Mouse (Mus musculus) limb, embryonic 12.5 days (tissue): ENCODE data around the gene Zcchc7. TPM values are rescaled to one million over a fixed set of nuclear protein-coding genes. Genes with fewer than 3 reads are reported as not detected.
A peak's percentile ranks its signal among the peaks of the same experiment; 100 is the strongest.

Source experiments
- ATAC-seq: fragments of 200-750 bp; cut with Nextera tagmentation; 2 replicates; pipeline ENCODE4 v1.8.0; 2017; ENCODE audit warnings: low read depth, moderate TSS enrichment; ENCODE audit not compliant: insufficient number of reproducible peaks, insufficient read depth, low FRiP score, low TSS enrichment
- H3K27ac ChIP-seq: fragments of 300-500 bp; sonication (generic); 2 replicates; pipeline ENCODE4 v1.5.1; 2016; ENCODE audit warnings: mild to moderate bottlenecking, moderate library complexity
- H3K27me3 ChIP-seq: fragments of 300-500 bp; sonication (generic); 2 replicates; pipeline ENCODE4 v1.6.1; 2016; ENCODE audit warnings: mild to moderate bottlenecking, moderate library complexity
- H3K36me3 ChIP-seq: fragments of 300-500 bp; sonication (generic); 2 replicates; pipeline ENCODE4 v1.6.1; 2016; ENCODE audit warnings: mild to moderate bottlenecking, moderate library complexity
- H3K4me1 ChIP-seq: fragments of 300-500 bp; sonication (generic); replicated peaks from 2 replicates; pipeline ENCODE4 v1.6.1; 2016
- H3K4me2 ChIP-seq: fragments of 300-500 bp; sonication (generic); 2 replicates; pipeline ENCODE4 v1.6.1; 2016; ENCODE audit warnings: mild to moderate bottlenecking, moderate library complexity
- H3K4me3 ChIP-seq: fragments of 300-500 bp; sonication (generic); replicated peaks from 2 replicates; pipeline ENCODE4 v1.5.1; 2016; ENCODE audit warnings: mild to moderate bottlenecking
- H3K9ac ChIP-seq: fragments of 300-500 bp; sonication (generic); replicated peaks from 2 replicates; pipeline ENCODE4 v1.6.1; 2016; ENCODE audit warnings: mild to moderate bottlenecking, moderate library complexity
- H3K9me3 ChIP-seq: fragments of 300-500 bp; sonication (generic); 2 replicates; pipeline ENCODE4 v1.6.1; 2016; ENCODE audit warnings: mild to moderate bottlenecking, moderate library complexity
- WGBS: fragments of 180-500 bp; shearing (Covaris S2); methylation state at CpG from one replicate; pipeline ENCODE4 v1.1.7; 2016; 5-methylcytosine and 5-hydroxymethylcytosine counted together
- polyA plus RNA-seq: library from polyadenylated mRNA; unstranded; fragments of >200 nt; fragmentation: Nextera tagmentation; extraction: Ambion mirVana; gene quantifications from 2 replicates; pipeline ENCODE4 v1.2.1, GENCODE M21; 2016

The Zcchc7 gene
- 29.0 TPM in 2 replicates for polyA plus RNA-seq

DNA sequence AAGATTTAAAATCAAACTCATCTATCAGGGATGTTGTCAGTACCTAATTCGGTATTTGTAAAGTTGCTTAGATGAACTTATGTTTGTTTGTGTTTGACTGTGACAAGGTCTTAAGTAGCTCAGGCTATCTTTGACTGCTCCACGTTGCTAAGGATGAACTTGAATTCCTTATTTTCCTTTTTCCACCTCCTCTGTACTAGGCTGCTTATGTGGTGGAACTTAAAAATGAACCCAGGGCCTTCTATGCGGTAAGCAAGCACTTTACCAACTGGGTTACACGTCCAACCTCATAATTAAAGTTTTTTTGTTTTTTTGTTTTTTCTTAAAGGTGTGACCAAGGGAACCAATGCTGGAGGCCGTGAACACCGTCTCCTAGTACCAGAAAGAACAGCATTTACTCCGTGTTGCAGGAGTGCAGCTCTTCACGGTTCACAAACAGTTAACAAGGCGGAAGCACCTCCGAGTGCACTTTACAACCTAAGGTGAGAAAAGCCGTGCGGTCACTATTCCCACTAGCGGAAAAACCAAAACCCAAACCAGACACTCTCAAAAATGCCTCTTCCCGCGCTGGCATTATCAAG, at the start of gene Zcchc7:
TSS of gene Zcchc7 (plus strand) at position 325 of the 581 bp plus-strand sequence.
- peak; percentile 46 for ATAC-seq
- Histone ChIP-seq H3K9me3 (no peaks in the 10 kb centered on the region), H3K27ac (peak within 1 kb of the TSS; percentile 85), H3K36me3 (no peaks in the 10 kb centered on the region), H3K9ac (peak within 1 kb of the TSS; percentile 84), H3K27me3 (0 out of 2 replicates have a peak, but pooled peaks cover 3% of the 10 kb centered on the region), H3K4me3 (peak within 1 kb of the TSS; percentile 96), H3K4me1 (peaks cover 5% of the 10 kb centered on the region), H3K4me2 (peak within 1 kb of the TSS; percentile 85)
- 5% methylated on average over 15 of the region's 15 CpGs for WGBS

DNA sequence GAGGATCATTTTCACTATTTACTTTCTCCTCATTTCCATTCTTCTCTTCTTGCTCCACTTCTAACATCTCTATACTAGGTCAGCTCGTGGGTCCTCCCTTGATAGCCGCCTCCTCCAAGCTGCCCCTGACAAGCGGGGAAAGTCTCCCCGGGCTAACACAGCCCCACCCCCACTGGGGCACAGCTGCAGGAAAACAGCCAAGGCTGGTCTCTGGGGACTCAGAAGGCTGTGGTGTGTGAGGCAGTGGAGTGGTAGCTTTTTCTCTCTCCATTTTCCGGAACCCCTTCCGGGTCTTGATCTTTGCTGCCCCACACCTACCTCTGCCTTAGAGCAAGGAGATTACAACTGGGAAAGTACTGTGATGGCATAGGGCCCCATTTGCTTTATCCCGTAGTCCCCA, 49.7 kb upstream of the Zcchc7 start:
- WGBS: 4% methylated on average over 7 of the region's 7 CpGs
- no peak overlapping the region for H3K4me3 ChIP-seq
- H3K27ac ChIP-seq: no peak overlapping the region
- no peak overlapping the region for H3K4me2 ChIP-seq
- no peaks in the 10 kb centered on the region for H3K36me3 ChIP-seq
- ATAC-seq: no peak
- peaks cover 13% of the 10 kb centered on the region for H3K4me1 ChIP-seq
- no peak overlapping the region for H3K9ac ChIP-seq
- peaks cover 99% of the 10 kb centered on the region for H3K27me3 ChIP-seq
- no peaks in the 10 kb centered on the region for H3K9me3 ChIP-seq

DNA sequence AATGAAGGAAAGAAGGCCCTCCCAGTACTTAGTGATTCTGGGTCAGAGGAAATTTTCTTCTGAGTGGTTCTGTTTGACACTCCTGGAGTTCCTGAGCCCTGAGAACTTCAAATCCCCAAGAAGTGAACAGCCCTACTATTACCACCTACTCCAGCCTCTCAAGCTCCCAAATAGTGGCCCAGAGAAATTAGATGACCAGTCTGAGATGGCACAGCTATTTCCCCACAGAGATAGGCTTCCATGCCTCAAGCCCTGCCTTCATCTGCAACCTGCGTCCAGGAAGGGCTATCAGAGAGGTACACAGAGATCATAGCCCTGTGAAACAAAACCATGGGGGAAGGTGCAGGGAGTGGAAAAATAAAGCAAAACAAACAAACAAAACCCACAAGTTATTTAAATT, 48.8 kb upstream of the Zcchc7 start:
- WGBS: 24% methylated on average over 1 of the region's 1 CpGs
- H3K9ac ChIP-seq: no peak overlapping the region

DNA sequence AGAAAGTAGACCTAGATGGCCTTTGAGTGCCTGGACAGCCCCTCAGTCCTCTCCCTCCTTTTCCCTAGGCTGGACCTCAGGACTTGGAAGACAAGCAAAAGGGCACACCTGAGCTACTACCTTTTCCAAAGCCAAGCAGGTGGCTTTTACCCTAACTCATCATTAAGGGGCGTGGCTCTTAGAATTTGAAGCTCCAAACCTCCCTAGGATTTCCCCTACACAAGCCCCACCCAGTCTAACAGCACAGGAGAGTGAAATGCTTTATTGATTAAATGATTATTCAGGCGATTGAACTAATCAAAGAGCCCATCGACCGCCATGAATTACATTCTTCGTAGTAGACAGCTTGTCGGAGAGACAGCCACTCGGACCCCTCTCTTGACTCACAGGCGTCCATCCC, 47.4 kb upstream of the Zcchc7 start:
- Histone ChIP-seq H3K27me3 (peaks cover 99% of the 10 kb centered on the region), H3K4me3 (no peak overlapping the region)
- 41% methylated on average over 8 of the region's 8 CpGs for WGBS

More for the DNA sequence above, 48.8 kb upstream of the Zcchc7 start:
- Histone ChIP-seq H3K9me3 (no peaks in the 10 kb centered on the region), H3K27me3 (peaks cover 99% of the 10 kb centered on the region), H3K4me1 (peaks cover 13% of the 10 kb centered on the region), H3K36me3 (no peaks in the 10 kb centered on the region), H3K4me3 (no peak overlapping the region), H3K4me2 (no peak overlapping the region), H3K27ac (no peak overlapping the region)
- ATAC-seq: no peak

DNA sequence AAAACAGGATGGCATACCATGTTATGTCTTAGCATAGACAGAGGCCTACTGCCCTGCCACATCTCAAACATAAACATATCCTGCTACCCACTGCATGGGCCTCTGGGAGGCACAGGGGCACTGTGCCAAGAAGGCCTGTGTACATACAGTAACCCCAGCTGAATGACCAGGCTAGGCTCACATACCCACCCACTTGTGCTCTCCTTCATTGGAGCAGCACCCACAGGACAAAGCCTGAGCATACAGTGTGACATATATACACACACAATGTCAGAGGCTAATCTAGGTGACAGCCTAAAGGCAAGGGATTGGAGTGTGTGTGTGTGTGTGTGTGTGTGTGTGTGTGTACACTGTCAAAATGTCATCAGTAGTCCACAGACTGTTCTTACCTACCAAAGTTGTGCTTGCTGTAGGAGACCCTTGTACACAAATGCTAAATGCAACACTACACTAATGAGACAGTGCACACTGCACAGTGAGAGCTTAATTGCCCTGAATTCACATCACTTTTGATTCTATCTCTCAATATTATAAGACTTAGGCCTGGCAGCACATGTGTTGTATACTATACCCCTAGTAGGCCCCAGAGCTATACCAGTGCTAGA, 46.5 kb upstream of the Zcchc7 start:
- Histone ChIP-seq H3K4me3 (no peak overlapping the region), H3K27ac (no peak overlapping the region), H3K9me3 (no peaks in the 10 kb centered on the region), H3K27me3 (peaks cover 99% of the 10 kb centered on the region), H3K4me2 (no peak overlapping the region), H3K9ac (no peak overlapping the region), H3K4me1 (peaks cover 18% of the 10 kb centered on the region), H3K36me3 (no peaks in the 10 kb centered on the region)
- no peak for ATAC-seq

More for the DNA sequence above, 47.4 kb upstream of the Zcchc7 start:
- Histone ChIP-seq H3K27ac (no peak overlapping the region), H3K4me1 (peaks cover 17% of the 10 kb centered on the region), H3K9ac (no peak overlapping the region), H3K36me3 (no peaks in the 10 kb centered on the region), H3K4me2 (no peak overlapping the region), H3K9me3 (no peaks in the 10 kb centered on the region)
- no peak for ATAC-seq

DNA sequence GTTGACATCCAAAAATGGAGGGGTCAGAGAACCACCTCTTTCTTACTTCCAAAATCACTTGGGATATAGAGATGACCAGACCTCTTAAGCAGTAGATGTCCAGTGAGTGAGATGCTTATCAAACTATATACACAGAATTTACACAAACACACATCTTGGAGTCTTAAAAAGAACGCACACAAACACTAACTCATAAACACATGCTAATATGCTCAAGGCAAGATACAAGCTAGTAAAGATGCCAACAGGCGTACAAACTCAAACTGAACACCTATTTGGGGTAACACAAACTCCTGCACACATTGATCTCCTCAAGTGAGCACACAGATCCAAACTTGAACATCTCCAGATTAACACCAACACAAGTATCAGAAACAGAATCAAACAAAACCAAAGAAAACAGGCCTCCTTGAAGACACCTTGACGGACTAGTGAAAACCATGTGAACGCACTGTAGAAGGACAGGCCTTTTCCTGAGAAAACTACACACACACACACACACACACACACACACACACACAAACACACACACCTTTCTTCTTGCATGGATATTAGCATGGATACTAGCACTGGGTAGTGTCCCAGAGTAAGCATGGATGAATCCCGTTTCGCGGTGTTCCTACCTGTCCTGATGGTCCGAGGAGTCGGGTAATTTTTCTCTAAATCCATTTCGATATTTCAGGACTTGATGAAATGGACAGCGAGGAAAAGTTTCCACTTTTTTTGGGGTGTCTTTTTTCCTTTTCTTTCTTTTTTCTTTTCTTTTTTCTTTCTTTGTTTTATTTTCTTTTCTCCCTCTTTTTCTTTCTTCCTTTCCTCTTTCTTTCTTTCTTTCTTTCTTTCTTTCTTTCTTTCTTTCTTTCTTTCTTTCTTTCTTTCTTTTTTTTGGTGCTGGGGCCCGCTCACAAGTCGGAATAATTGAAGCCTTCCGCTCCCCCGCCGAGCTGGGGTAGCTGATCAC, 45.7 kb upstream of the Zcchc7 start, which contains the start of gene Pax5:
TSS of gene Pax5 (minus strand) at position 748 of the 961 bp plus-strand sequence.
- Histone ChIP-seq H3K4me2 (peak within 1 kb of the TSS; percentile 30), H3K9ac (no peak within 1 kb of the TSS), H3K27me3 (peaks cover 98% of the 10 kb centered on the region), H3K4me3 (peak within 1 kb of the TSS; percentile 21), H3K27ac (no peak within 1 kb of the TSS), H3K36me3 (no peaks in the 10 kb centered on the region), H3K9me3 (no peaks in the 10 kb centered on the region), H3K4me1 (peaks cover 20% of the 10 kb centered on the region)
- ATAC-seq: no peak
- WGBS: 28% methylated on average over 16 of the region's 16 CpGs

DNA sequence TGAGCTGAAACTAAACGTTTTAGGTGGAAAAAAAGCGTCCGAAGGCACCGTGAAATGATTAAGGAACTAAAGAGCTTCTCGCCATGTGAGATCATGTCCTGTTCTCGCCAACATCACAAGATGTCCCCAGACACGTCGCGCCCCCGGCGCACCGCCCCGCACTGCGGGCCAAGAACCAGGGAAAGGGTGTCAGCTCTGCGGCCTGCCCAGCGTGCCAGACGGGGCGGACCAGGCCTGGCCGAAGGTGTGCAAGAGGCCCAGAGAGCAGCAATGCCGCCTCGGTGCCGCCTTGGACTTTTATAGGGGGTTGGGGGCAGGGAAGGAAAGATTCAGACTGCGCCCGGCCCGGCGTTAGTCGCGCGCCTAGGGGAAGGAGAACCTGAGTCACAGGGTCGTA, 45.0 kb upstream of the Zcchc7 start:
- H3K4me2 ChIP-seq: peak overlapping the region; percentile 30
- ATAC-seq: no peak
- H3K4me1 ChIP-seq: peaks cover 20% of the 10 kb centered on the region
- H3K27ac ChIP-seq: no peak overlapping the region
- peaks cover 96% of the 10 kb centered on the region for H3K27me3 ChIP-seq
- H3K9me3 ChIP-seq: no peaks in the 10 kb centered on the region
- H3K4me3 ChIP-seq: peak overlapping the region; percentile 21
- no peak overlapping the region for H3K9ac ChIP-seq
- H3K36me3 ChIP-seq: no peaks in the 10 kb centered on the region
- WGBS: under 1% methylated on average over 30 of the region's 30 CpGs

DNA sequence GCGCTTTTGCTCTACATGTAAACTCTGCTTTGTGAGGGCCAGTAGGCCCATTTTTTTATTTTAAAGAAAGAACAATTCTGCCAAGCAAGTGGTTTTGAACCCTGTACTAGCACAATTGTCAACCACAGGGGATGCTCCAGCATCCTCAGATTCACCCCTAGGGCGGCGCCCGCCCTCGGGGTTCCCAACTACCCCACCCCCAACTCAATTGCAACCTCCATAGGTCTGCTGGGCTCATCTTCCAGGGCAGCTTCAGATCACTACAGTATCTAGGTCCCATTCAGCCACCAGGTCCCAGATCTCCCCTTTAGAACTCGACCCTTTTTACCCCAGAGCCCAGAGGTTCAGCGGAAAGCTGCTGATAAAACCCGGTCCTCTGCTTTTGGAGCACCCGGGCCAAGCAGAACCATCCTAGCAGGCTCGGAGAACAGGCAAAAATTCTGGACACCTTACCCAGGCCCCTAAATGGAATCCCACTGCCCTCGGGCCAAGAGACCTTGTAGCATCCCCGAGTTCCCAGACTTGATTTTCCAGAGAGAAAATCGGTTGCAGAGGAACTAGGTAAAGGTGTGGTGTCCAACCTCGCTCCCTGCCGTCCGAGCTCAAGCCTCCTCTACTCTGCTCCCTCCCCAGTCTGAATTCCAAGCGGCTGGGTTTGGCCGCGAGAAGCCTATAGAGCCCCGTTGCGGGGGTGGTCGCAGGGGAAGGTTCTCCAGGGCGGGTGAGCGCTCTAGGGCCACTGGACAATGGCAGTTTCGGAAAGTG, 44.4 kb upstream of the Zcchc7 start:
- no peak for ATAC-seq
- WGBS: 2% methylated on average over 25 of the region's 25 CpGs
- Histone ChIP-seq H3K4me3 (peak overlapping the region; percentile 21; the same call in 1 of the 2 replicates), H3K9me3 (no peaks in the 10 kb centered on the region), H3K4me2 (no peak overlapping the region), H3K27me3 (peaks cover 91% of the 10 kb centered on the region), H3K4me1 (peaks cover 20% of the 10 kb centered on the region), H3K9ac (no peak overlapping the region), H3K27ac (no peak overlapping the region), H3K36me3 (no peaks in the 10 kb centered on the region)

DNA sequence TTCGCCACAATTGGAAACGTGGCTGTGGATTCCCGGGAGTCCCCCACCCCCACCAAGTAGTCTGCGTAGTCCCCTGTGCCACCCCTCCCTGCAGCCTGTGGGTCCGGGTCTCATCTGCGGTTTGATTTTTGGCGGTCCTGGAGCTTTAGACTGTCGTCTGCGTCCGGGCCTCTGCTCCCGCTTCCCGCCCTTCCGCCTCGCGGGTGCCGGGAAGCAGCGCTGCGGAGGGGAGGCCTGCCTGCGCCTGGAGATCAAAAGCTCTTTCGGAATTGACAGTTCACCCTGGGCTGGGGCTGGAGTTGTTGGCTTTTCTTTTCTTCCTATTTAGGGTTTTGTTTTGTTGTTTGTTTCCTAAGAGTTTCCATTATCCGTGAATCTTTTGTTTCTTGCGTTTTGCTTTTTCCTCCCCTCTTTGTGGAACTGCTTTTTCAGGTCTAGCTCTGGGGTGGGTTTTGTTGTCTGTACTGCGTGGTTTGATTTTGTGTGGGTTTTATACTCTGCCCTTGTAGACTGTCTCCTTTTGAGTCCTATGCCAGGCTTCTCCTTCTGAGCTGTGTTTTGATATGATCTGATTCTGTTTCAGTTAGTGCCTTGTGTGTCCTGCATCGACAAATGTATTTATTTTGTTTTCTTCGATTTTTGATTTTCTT, 43.5 kb upstream of the Zcchc7 start:
- peak overlapping the region; percentile 35 for H3K4me2 ChIP-seq
- peak overlapping the region; percentile 19; the same call in 1 of the 2 replicates for H3K4me3 ChIP-seq

DNA sequence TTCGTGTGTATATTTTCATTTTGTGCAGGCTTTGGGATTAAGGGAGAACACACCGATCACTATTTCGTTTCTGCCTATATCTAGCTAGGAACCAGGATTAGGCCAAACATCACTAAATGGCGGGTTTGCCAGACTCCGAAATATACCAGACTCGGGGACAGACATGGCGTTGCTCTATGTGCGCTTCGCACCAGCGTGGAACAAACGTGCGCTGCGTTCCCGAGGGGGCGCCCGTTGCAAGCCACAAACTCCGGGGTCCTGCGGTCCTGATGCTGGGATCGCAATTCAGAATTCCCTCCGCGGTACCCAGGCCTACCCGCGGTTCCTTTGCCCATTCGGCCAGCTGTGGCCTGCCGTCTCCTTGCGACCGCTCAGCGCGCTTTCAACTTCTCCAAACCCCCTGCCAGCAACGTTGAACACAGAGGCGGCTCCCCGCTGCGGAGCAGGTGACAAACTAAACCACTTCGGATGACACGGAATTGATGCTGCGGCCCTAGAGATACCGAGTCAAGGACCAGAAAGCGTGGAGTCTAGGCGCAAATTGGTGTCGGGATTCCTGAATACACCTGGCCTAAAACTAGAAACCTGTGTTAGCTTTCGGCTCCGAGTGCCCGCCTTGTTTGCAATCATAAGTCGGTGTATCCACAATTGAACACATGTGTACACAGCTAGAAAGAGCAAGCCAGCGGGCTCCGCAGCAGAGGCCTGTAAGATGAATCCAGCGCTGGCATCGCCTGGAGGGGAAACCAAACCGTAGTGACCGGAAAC, 42.7 kb upstream of the Zcchc7 start:
- Histone ChIP-seq H3K9ac (no peak overlapping the region), H3K4me3 (peak overlapping the region; percentile 16), H3K36me3 (no peaks in the 10 kb centered on the region), H3K27me3 (peaks cover 91% of the 10 kb centered on the region), H3K27ac (no peak overlapping the region), H3K4me2 (peak overlapping the region; percentile 29; the same call in 1 of the 2 replicates), H3K9me3 (no peaks in the 10 kb centered on the region), H3K4me1 (peaks cover 20% of the 10 kb centered on the region)
- under 1% methylated on average over 50 of the region's 50 CpGs for WGBS
- no peak for ATAC-seq

More for the DNA sequence above, 43.5 kb upstream of the Zcchc7 start:
- no peak for ATAC-seq
- Histone ChIP-seq H3K27ac (no peak overlapping the region), H3K9ac (no peak overlapping the region), H3K4me1 (peaks cover 20% of the 10 kb centered on the region), H3K9me3 (no peaks in the 10 kb centered on the region), H3K36me3 (no peaks in the 10 kb centered on the region), H3K27me3 (peaks cover 91% of the 10 kb centered on the region)
- WGBS: 1% methylated on average over 25 of the region's 25 CpGs
